Mouse (Mus musculus) heart, postnatal 0 days (tissue): ENCODE measurements around the gene Gm7075. TPM values are rescaled to one million over a fixed set of nuclear protein-coding genes. Genes with fewer than 3 reads are reported as not detected.

Experiments
- ATAC-seq: fragments of 200-750 bp; cut with Nextera tagmentation; 2 replicates; pipeline ENCODE4 v1.8.0; 2017; ENCODE audit warnings: low read depth, moderate number of reproducible peaks, moderate library complexity; ENCODE audit not compliant: insufficient read depth
- DNase-seq: peaks from one replicate; pipeline ENCODE4 v3.0.0-alpha.2; 2016; ENCODE audit warnings: low spot score
- H3K27ac ChIP-seq: fragments of 300-500 bp; sonication (generic); 2 replicates; pipeline ENCODE4 v1.5.1; 2014; ENCODE audit warnings: low read depth, mild to moderate bottlenecking
- H3K27me3 ChIP-seq: fragments of 300-500 bp; sonication (generic); 2 replicates; pipeline ENCODE4 v1.6.1; 2014; ENCODE audit warnings: low read length, mixed read lengths; ENCODE audit not compliant: control insufficient read depth, insufficient read depth
- H3K36me3 ChIP-seq: fragments of 300-500 bp; sonication (generic); replicated peaks from 2 replicates; pipeline ENCODE4 v1.6.1; 2014; ENCODE audit warnings: low read length, mixed read lengths; ENCODE audit not compliant: control insufficient read depth, insufficient read depth
- H3K4me1 ChIP-seq: fragments of 300-500 bp; sonication (generic); 2 replicates; pipeline ENCODE4 v1.6.1; 2014; ENCODE audit warnings: antibody characterized with exemption; ENCODE audit not compliant: control insufficient read depth, insufficient read depth
- H3K4me2 ChIP-seq: fragments of 300-500 bp; sonication (generic); 2 replicates; pipeline ENCODE4 v1.6.1; 2014; ENCODE audit warnings: low read depth, mild to moderate bottlenecking, low read length, moderate library complexity
- H3K4me3 ChIP-seq: fragments of 300-500 bp; sonication (generic); 2 replicates; pipeline ENCODE4 v1.5.1; 2014; ENCODE audit warnings: low read depth, low read length
- H3K9ac ChIP-seq: fragments of 300-500 bp; sonication (generic); replicated peaks from 2 replicates; pipeline ENCODE4 v1.6.1; 2014; ENCODE audit warnings: low read depth, low read length, mixed read lengths
- H3K9me3 ChIP-seq: fragments of 300-500 bp; sonication (generic); replicated peaks from 2 replicates; pipeline ENCODE4 v1.6.1; 2016; ENCODE audit warnings: low read length; ENCODE audit not compliant: control insufficient read depth
- CTCF ChIP-seq: IDR thresholded peaks from 2 replicates; pipeline ENCODE4 v1.5.1; 2016; ENCODE audit warnings: antibody characterized with exemption, control low read depth, low read depth
- EP300 ChIP-seq: IDR thresholded peaks from 2 replicates; pipeline ENCODE4 v1.6.1; 2016; ENCODE audit warnings: antibody characterized with exemption, low read depth
- WGBS: fragments of 180-500 bp; shearing (Covaris S2); extraction: QIAGEN DNeasy Blood & Tissue Kit; methylation state at CpG from one replicate; pipeline ENCODE4 v1.1.7; 2014; 5-methylcytosine and 5-hydroxymethylcytosine counted together
- polyA plus RNA-seq: library from polyadenylated mRNA; unstranded; fragments of >200 nt; fragmentation: Nextera tagmentation; extraction: Ambion mirVana; gene quantifications from 2 replicates; pipeline ENCODE4 v1.2.1, GENCODE M21; 2015
- total RNA-seq: library from RNA; depleted of rRNA; stranded (reverse); fragments of >200 nt; gene quantifications from 2 replicates; pipeline ENCODE4 v1.2.3, GENCODE M21; 2014; ENCODE audit warnings: low replicate concordance

Gm7075 gene
- total and polyA plus RNA-seq, 2 experiments from 2014 or later, result not detected

DNA sequence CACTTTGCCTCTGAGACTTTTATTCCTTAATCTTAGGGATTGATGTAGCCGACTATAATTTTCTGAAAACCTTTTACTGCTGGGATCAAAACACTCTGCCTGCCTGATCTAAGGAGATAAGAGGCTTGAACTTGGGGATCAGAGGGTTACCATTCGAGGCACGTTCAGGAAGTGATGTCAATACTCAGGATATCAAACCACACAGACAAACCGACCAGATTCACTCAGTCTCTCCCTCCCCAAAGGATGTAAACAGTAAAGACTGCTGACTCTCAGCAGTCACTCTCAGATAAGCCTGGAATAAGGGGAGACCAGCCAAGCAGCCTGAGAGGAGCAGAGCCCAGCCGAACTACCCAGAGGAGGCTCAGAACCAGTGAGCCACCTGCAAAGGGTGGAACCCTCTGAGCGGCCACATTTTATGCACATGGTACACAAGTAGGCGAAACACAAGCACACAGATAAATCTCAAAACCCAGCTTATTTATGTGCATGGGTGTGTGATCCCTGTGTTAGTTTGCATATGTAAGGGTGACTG lies 18.2 kb upstream of the Gm7075 start:
- Histone ChIP-seq H3K27ac (no peak overlapping the region), H3K4me2 (no peak overlapping the region), H3K4me1 (no peaks in the 10 kb centered on the region), H3K36me3 (no peaks in the 10 kb centered on the region), H3K9ac (no peak overlapping the region), H3K4me3 (no peak overlapping the region), H3K27me3 (no peaks in the 10 kb centered on the region), H3K9me3 (0 out of 2 replicates have a peak, but pooled peaks cover 4% of the 10 kb centered on the region)
- TF ChIP-seq EP300 (no peak), CTCF (no peak)
- ATAC-seq, result no peak
- WGBS, result 50% methylated on average over 7 of the region's 7 CpGs
- no peak for DNase-seq

DNA sequence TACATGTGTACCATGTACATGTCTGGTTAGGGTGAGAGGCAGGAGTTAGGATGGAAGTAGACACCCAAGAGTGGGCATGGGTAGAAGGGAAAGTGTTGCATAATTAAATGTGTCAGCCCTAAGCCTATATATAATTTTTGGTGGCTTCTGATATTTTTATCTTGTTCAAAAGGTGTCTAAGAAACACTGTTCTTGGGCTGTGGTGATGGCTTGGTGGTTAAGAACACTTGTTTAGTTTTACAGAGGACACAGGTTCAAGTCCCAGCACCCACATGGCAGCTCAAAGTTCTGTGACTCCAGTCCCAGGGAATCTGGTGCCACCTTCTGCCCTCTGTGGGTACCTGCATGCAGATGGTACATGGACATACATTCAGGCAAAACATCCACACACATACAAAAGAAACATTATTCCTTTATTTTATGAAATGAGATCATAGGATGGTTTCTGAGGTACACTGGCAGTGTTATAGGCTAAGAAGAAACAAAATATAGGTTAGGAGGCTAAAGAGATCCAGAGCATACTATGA lies 17.2 kb upstream of the Gm7075 start:
- H3K27ac ChIP-seq, result no peak overlapping the region
- TF ChIP-seq EP300 (no peak), CTCF (no peak)
- H3K4me1 ChIP-seq, result no peaks in the 10 kb centered on the region
- no peaks in the 10 kb centered on the region for H3K9me3 ChIP-seq
- no peak for ATAC-seq
- DNase-seq, result no peak
- no peak overlapping the region for H3K4me2 ChIP-seq
- H3K36me3 ChIP-seq, result no peaks in the 10 kb centered on the region
- no peak overlapping the region for H3K4me3 ChIP-seq
- no peaks in the 10 kb centered on the region for H3K27me3 ChIP-seq
- no peak overlapping the region for H3K9ac ChIP-seq

- TF ChIP-seq EP300, result no peak
- H3K9me3 ChIP-seq, result no peaks in the 10 kb centered on the region
- DNase-seq (no peak), ATAC-seq (no peak)
- H3K4me3 ChIP-seq, result no peak overlapping the region
- no peak overlapping the region for H3K27ac ChIP-seq
- 31% methylated on average over 2 of the region's 2 CpGs for WGBS
- no peaks in the 10 kb centered on the region for H3K27me3 ChIP-seq
- H3K9ac ChIP-seq, result no peak overlapping the region
- H3K4me2 ChIP-seq, result no peak overlapping the region
- no peaks in the 10 kb centered on the region for H3K4me1 ChIP-seq
- H3K36me3 ChIP-seq, result no peaks in the 10 kb centered on the region
These were observed 11.3 kb upstream of the Gm7075 start for GRCm38 (mm10) chr10:63432887-63433286.

DNA sequence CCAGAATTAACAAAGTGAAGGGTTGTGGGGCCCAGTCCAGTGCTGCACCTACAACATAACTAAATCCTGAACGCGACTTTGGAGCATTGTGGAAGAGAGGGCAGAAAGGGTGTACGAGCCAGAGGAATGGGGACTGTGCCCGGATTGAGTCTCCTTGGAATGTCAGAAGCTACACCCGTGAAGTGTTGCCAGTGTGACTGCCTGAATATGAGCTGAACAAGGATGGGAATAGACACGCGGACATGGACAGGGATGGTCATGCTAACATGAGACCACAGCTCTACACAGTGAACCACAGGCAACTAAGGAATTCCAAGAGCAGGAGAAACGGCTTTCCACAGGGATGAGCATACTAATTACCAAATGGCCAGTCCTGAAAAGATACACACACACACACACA lies 10.5 kb upstream of the Gm7075 start:
- WGBS, result 90% methylated on average over 8 of the region's 8 CpGs
- Histone ChIP-seq H3K4me2 (no peak overlapping the region), H3K36me3 (no peaks in the 10 kb centered on the region), H3K9ac (no peak overlapping the region), H3K9me3 (no peaks in the 10 kb centered on the region), H3K27me3 (no peaks in the 10 kb centered on the region), H3K4me1 (no peaks in the 10 kb centered on the region), H3K27ac (no peak overlapping the region), H3K4me3 (no peak overlapping the region)
- no peak for TF ChIP-seq EP300
- no peak for TF ChIP-seq CTCF
- DNase-seq, result no peak
- ATAC-seq, result no peak

- no peak overlapping the region for H3K27ac ChIP-seq
- no peaks in the 10 kb centered on the region for H3K36me3 ChIP-seq
- WGBS, result 89% methylated on average over 7 of the region's 7 CpGs
- H3K4me3 ChIP-seq, result no peak overlapping the region
- no peaks in the 10 kb centered on the region for H3K27me3 ChIP-seq
- DNase-seq, result no peak
- no peak for ATAC-seq
- H3K9ac ChIP-seq, result no peak overlapping the region
- H3K4me1 ChIP-seq, result no peaks in the 10 kb centered on the region
- no peaks in the 10 kb centered on the region for H3K9me3 ChIP-seq
- TF ChIP-seq CTCF (no peak), EP300 (no peak)
- no peak overlapping the region for H3K4me2 ChIP-seq
These were observed 9.7 kb upstream of the Gm7075 start for GRCm38 (mm10) chr10:63431221-63431736.

DNA sequence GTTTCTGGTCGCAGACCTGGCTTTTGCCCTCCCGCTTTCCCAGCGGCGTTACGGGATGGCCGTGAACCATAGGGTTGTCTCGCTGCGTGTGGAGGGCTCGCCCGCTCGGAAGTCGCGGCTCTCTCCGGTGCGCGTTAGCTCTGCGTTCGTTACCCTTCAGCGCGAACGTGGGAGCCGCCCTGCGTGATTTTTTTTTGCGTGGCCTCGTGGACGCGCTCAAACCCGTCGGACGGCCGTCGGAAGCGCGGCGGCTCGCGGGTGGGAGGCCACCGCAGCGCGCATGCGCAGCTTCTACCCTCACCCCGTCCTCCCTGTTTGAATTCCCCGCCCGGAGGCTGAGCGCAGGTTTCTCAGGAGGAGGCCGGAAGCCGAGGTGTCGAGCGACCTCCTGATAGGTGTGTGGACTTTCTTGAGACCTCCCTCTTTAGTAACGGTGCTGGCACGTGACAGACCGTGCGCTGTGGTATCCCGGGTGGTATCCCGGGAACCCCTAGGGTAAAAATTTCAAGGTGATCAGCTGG lies 8.3 kb upstream of the Gm7075 start, which contains the start of gene Ctnna3:
TSS of gene Ctnna3 (plus strand) at position 314 of the 521 bp plus-strand sequence.
- H3K9me3 ChIP-seq, result no peaks in the 10 kb centered on the region
- peak within 1 kb of the TSS; percentile 82 for H3K27ac ChIP-seq
- peak within 1 kb of the TSS; percentile 77 for H3K4me2 ChIP-seq
- WGBS, result under 1% methylated on average over 49 of the region's 55 CpGs
- peak within 1 kb of the TSS; percentile 74 for H3K9ac ChIP-seq
- peak within 1 kb of the TSS; percentile 89 for H3K4me3 ChIP-seq
- no peaks in the 10 kb centered on the region for H3K4me1 ChIP-seq
- H3K36me3 ChIP-seq, result no peaks in the 10 kb centered on the region
- DNase-seq (peak; percentile 93), ATAC-seq (peak; percentile 94)
- no peaks in the 10 kb centered on the region for H3K27me3 ChIP-seq
- no peak for TF ChIP-seq EP300
- no peak for TF ChIP-seq CTCF
